In the genomic region with DNA sequence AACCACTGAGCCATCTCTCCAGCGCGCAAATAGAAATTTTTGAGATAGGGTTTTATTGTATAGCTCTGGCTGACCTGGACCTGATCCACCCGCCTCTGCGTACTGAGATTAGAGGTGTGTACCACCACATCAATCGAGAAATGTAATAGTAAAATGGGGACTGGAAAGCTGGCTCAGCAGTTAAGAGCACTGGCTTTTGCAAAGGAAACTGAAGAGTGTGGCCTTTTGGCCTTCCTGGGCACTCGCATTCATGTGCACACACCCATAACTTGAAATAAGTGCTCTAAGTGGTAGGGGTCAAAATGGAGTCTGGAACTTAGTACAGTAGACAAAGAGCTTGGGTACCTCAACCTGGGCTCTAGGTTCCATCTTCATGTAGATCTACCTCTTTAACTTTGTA, we compare ENCODE assay signal across 10 mouse cellular contexts. TPM values are rescaled to one million over a fixed set of nuclear protein-coding genes. Genes with fewer than 3 reads are reported as not detected.
DNase-seq lines count a peak whose midpoint lies in the region; ATAC-seq lines count a peak whose summit lies in the region.
"Had no signal": no experiment of that assay in that cellular context is flagged by ENCODE, and none has a peak within 500 bp of the region (broad histone marks: within the 10 kb centered on the region; RNA-seq: fewer than 3 reads in every experiment).

No protein-coding gene starts in this region.

- H3K4me3 ChIP-seq in hindbrain, embryonic 12.5 days: no peak overlapping the region
- H3K4me3 ChIP-seq in hindbrain, embryonic 11.5 days (ENCODE audit: low read depth, low read length): no peak overlapping the region
- peak overlapping the region; percentile 99 for H3K4me3 ChIP-seq in embryonic facial prominence, embryonic 10.5 days
- H3K4me3 ChIP-seq in forebrain, embryonic 14.5 days (ENCODE audit: low read depth, low read length): no peak overlapping the region
- peak overlapping the region; percentile 14; the same call in 1 of the 2 replicates for H3K4me3 ChIP-seq in liver, embryonic 11.5 days (ENCODE audit: low read depth, low read length)

- H3K9me3 ChIP-seq in hindbrain, embryonic 12.5 days (replicated peaks): no peaks in the 10 kb centered on the region
- H3K9me3 ChIP-seq in hindbrain, embryonic 11.5 days (ENCODE audit: control insufficient read depth, low read length): no peaks in the 10 kb centered on the region
- no peaks in the 10 kb centered on the region for H3K9me3 ChIP-seq in embryonic facial prominence, embryonic 10.5 days
- no peaks in the 10 kb centered on the region for H3K9me3 ChIP-seq in forebrain, embryonic 14.5 days (replicated peaks; ENCODE audit: control insufficient read depth, low read length)
- no peaks in the 10 kb centered on the region for H3K9me3 ChIP-seq in liver, embryonic 11.5 days (ENCODE audit: control insufficient read depth, low read length)

- H3K4me1 ChIP-seq in hindbrain, embryonic 12.5 days: peaks cover 29% of the 10 kb centered on the region
- H3K4me1 ChIP-seq in hindbrain, embryonic 11.5 days (replicated peaks; ENCODE audit: control insufficient read depth, insufficient read depth, low read length): peaks cover 3% of the 10 kb centered on the region; the same call in 1 of the 2 replicates
- peaks cover 27% of the 10 kb centered on the region for H3K4me1 ChIP-seq in embryonic facial prominence, embryonic 10.5 days
- H3K4me1 ChIP-seq in forebrain, embryonic 14.5 days (ENCODE audit: control insufficient read depth, insufficient read depth, low read length): peaks cover 14% of the 10 kb centered on the region
- H3K4me1 ChIP-seq in liver, embryonic 11.5 days (replicated peaks; ENCODE audit: control insufficient read depth, insufficient read depth, low read length): peaks cover 13% of the 10 kb centered on the region

- no peaks in the 10 kb centered on the region for H3K27me3 ChIP-seq in hindbrain, embryonic 12.5 days
- no peaks in the 10 kb centered on the region for H3K27me3 ChIP-seq in hindbrain, embryonic 11.5 days (ENCODE audit: control insufficient read depth, insufficient read depth, low read length)
- H3K27me3 ChIP-seq in embryonic facial prominence, embryonic 10.5 days (replicated peaks; ENCODE audit: low read depth, poor library complexity, severe bottlenecking): no peaks in the 10 kb centered on the region
- no peaks in the 10 kb centered on the region for H3K27me3 ChIP-seq in forebrain, embryonic 14.5 days (replicated peaks; ENCODE audit: control insufficient read depth, insufficient read depth, low read length)
- no peaks in the 10 kb centered on the region for H3K27me3 ChIP-seq in liver, embryonic 11.5 days (replicated peaks; ENCODE audit: control insufficient read depth, insufficient read depth, low read length)

- peak overlapping the region; percentile 13; the same call in 1 of the 2 replicates for H3K4me2 ChIP-seq in hindbrain, embryonic 12.5 days (replicated peaks)
- H3K4me2 ChIP-seq in hindbrain, embryonic 11.5 days (replicated peaks; ENCODE audit: low read depth, low read length): no peak overlapping the region
- 0 out of 2 replicates have a peak overlapping the region, but pooled peaks have one; percentile 1 for H3K4me2 ChIP-seq in forebrain, embryonic 14.5 days (ENCODE audit: low read length)
- peak overlapping the region; percentile 76 for H3K4me2 ChIP-seq in liver, embryonic 11.5 days

- H3K9ac ChIP-seq in hindbrain, embryonic 12.5 days: no peak overlapping the region
- no peak overlapping the region for H3K9ac ChIP-seq in hindbrain, embryonic 11.5 days (ENCODE audit: low read depth, low read length)
- H3K9ac ChIP-seq in forebrain, embryonic 14.5 days (ENCODE audit: low read length): no peak overlapping the region
- no peak overlapping the region for H3K9ac ChIP-seq in liver, embryonic 11.5 days (ENCODE audit: low read depth, low read length)

- DNase-seq in hindbrain, embryonic 11.5 days (ENCODE audit: low spot score): no peak
- no peak for DNase-seq in embryonic facial prominence, embryonic 10.5 days (ENCODE audit: low spot score)
- no peak for DNase-seq in forebrain, embryonic 14.5 days (ENCODE audit: low spot score)
- no peak for DNase-seq in liver, embryonic 11.5 days (ENCODE audit: low spot score)
- no peak for DNase-seq in ovary, postnatal 10 days (ENCODE audit: low spot score)
- DNase-seq in c-Kit-positive CD71-positive TER-119-positive erythroid progenitor cells, embryonic 14.5 days (ENCODE audit: low spot score): no peak
- DNase-seq: gastrocnemius, postnatal 25 days; layer of hippocampus, adult 9-11 months had no signal

- WGBS in hindbrain, embryonic 12.5 days: 95% methylated on average over 6 of the region's 6 CpGs
- 94% methylated on average over 6 of the region's 6 CpGs for WGBS in hindbrain, embryonic 11.5 days
- WGBS in embryonic facial prominence, embryonic 10.5 days: 94% methylated on average over 6 of the region's 6 CpGs
- WGBS in forebrain, embryonic 14.5 days: 93% methylated on average over 6 of the region's 6 CpGs
- 86% methylated on average over 6 of the region's 6 CpGs for WGBS in liver, embryonic 11.5 days

- peaks cover 17% of the 10 kb centered on the region for H3K36me3 ChIP-seq in hindbrain, embryonic 12.5 days
- no peaks in the 10 kb centered on the region for H3K36me3 ChIP-seq in hindbrain, embryonic 11.5 days (ENCODE audit: control insufficient read depth, insufficient read depth, low read length)
- H3K36me3 ChIP-seq in embryonic facial prominence, embryonic 10.5 days (replicated peaks): peaks cover 52% of the 10 kb centered on the region
- peaks cover 23% of the 10 kb centered on the region for H3K36me3 ChIP-seq in forebrain, embryonic 14.5 days (ENCODE audit: control insufficient read depth, insufficient read depth, low read length)
- peaks cover 21% of the 10 kb centered on the region for H3K36me3 ChIP-seq in liver, embryonic 11.5 days (ENCODE audit: control insufficient read depth, insufficient read depth, low read length)

- no peak overlapping the region for H3K27ac ChIP-seq in hindbrain, embryonic 12.5 days
- no peak overlapping the region for H3K27ac ChIP-seq in hindbrain, embryonic 11.5 days (ENCODE audit: low read depth, low read length)
- no peak overlapping the region for H3K27ac ChIP-seq in embryonic facial prominence, embryonic 10.5 days (replicated peaks)
- H3K27ac ChIP-seq in forebrain, embryonic 14.5 days (ENCODE audit: low read depth, low read length): no peak overlapping the region
- no peak overlapping the region for H3K27ac ChIP-seq in liver, embryonic 11.5 days (ENCODE audit: low read depth, low read length)

- no peak for ATAC-seq in hindbrain, embryonic 12.5 days (ENCODE audit: low FRiP score)
- ATAC-seq in hindbrain, embryonic 11.5 days (ENCODE audit: low FRiP score): no peak
- ATAC-seq in forebrain, embryonic 14.5 days: no peak
- no peak for ATAC-seq in liver, embryonic 11.5 days (replicated peaks; ENCODE audit: low FRiP score)

RNA-seq across cellular contexts. Expression of gene Catsper2, which starts 2.8 kb away (rescaled TPM):
- polyA plus RNA-seq in hindbrain, embryonic 12.5 days (2016; fragmentation: Nextera tagmentation; extraction: Ambion mirVana): 3.2 and 4.1 TPM in 2 replicates
- polyA plus RNA-seq in hindbrain, embryonic 11.5 days (2014; fragmentation: Nextera tagmentation; extraction: Ambion mirVana): 1.9 and 2.7 TPM in 2 replicates
- 3.3 and 3.7 TPM in 2 replicates for polyA plus RNA-seq in embryonic facial prominence, embryonic 10.5 days (2016; fragmentation: Nextera tagmentation; extraction: Ambion mirVana)
- 2.0 and 3.2 TPM in 2 replicates for polyA plus RNA-seq in forebrain, embryonic 14.5 days (2014; fragmentation: Nextera tagmentation; extraction: Ambion mirVana)
- 1.6 and 1.7 TPM in 2 replicates for polyA plus RNA-seq in liver, embryonic 11.5 days (2014; fragmentation: Nextera tagmentation; extraction: Ambion mirVana)

RNA-seq across cellular contexts. Expression of gene Pdia3, which starts 2.8 kb away (rescaled TPM):
- polyA plus RNA-seq in hindbrain, embryonic 12.5 days (2016; fragmentation: Nextera tagmentation; extraction: Ambion mirVana): 547 and 563 TPM in 2 replicates
- polyA plus RNA-seq in hindbrain, embryonic 11.5 days (2014; fragmentation: Nextera tagmentation; extraction: Ambion mirVana): 470 and 556 TPM in 2 replicates
- 609 and 638 TPM in 2 replicates for polyA plus RNA-seq in embryonic facial prominence, embryonic 10.5 days (2016; fragmentation: Nextera tagmentation; extraction: Ambion mirVana)
- polyA plus RNA-seq in forebrain, embryonic 14.5 days (2014; fragmentation: Nextera tagmentation; extraction: Ambion mirVana): 174 and 205 TPM in 2 replicates
- polyA plus RNA-seq in liver, embryonic 11.5 days (2014; fragmentation: Nextera tagmentation; extraction: Ambion mirVana): 491 and 541 TPM in 2 replicates

RNA-seq across cellular contexts. Expression of gene Ell3, which starts 27.7 kb away (rescaled TPM):
- polyA plus RNA-seq in hindbrain, embryonic 12.5 days (2016; fragmentation: Nextera tagmentation; extraction: Ambion mirVana): 3.3 and 5.7 TPM in 2 replicates
- polyA plus RNA-seq in hindbrain, embryonic 11.5 days (2014; fragmentation: Nextera tagmentation; extraction: Ambion mirVana): 3.1 and 3.7 TPM in 2 replicates
- polyA plus RNA-seq in embryonic facial prominence, embryonic 10.5 days (2016; fragmentation: Nextera tagmentation; extraction: Ambion mirVana): 8.0 and 12.0 TPM in 2 replicates
- polyA plus RNA-seq in forebrain, embryonic 14.5 days (2014; fragmentation: Nextera tagmentation; extraction: Ambion mirVana): 0.86 and 1.2 TPM in 2 replicates
- 2.6 and 4.3 TPM in 2 replicates for polyA plus RNA-seq in liver, embryonic 11.5 days (2014; fragmentation: Nextera tagmentation; extraction: Ambion mirVana)

RNA-seq across cellular contexts. Expression of gene Strc, which starts 29.4 kb away (rescaled TPM):
- not detected in 2 replicates for polyA plus RNA-seq in hindbrain, embryonic 12.5 days (2016; fragmentation: Nextera tagmentation; extraction: Ambion mirVana)
- polyA plus RNA-seq in hindbrain, embryonic 11.5 days (2014; fragmentation: Nextera tagmentation; extraction: Ambion mirVana): not detected in 2 replicates
- not detected in 2 replicates for polyA plus RNA-seq in embryonic facial prominence, embryonic 10.5 days (2016; fragmentation: Nextera tagmentation; extraction: Ambion mirVana)
- 0.05 TPM in 1 of 2 replicates, not detected in the other for polyA plus RNA-seq in forebrain, embryonic 14.5 days (2014; fragmentation: Nextera tagmentation; extraction: Ambion mirVana)
- not detected in 2 replicates for polyA plus RNA-seq in liver, embryonic 11.5 days (2014; fragmentation: Nextera tagmentation; extraction: Ambion mirVana)
- polyA plus RNA-seq: lung, embryonic 16.5 days had no signal

RNA-seq across cellular contexts. Expression of gene Serf2, which starts 32.6 kb away (rescaled TPM):
- 455 and 463 TPM in 2 replicates for polyA plus RNA-seq in hindbrain, embryonic 12.5 days (2016; fragmentation: Nextera tagmentation; extraction: Ambion mirVana)
- 457 and 490 TPM in 2 replicates for polyA plus RNA-seq in hindbrain, embryonic 11.5 days (2014; fragmentation: Nextera tagmentation; extraction: Ambion mirVana)
- 482 and 494 TPM in 2 replicates for polyA plus RNA-seq in embryonic facial prominence, embryonic 10.5 days (2016; fragmentation: Nextera tagmentation; extraction: Ambion mirVana)
- 388 and 442 TPM in 2 replicates for polyA plus RNA-seq in forebrain, embryonic 14.5 days (2014; fragmentation: Nextera tagmentation; extraction: Ambion mirVana)
- polyA plus RNA-seq in liver, embryonic 11.5 days (2014; fragmentation: Nextera tagmentation; extraction: Ambion mirVana): 385 and 481 TPM in 2 replicates

Comparison
In these comparisons a context has a peak if more than half of its experiments do, and no peak if none do; other contexts are left out.
1. H3K4me3 ChIP-seq: peak in embryonic facial prominence, embryonic 10.5 days (single experiment) and liver, embryonic 11.5 days (single experiment); none in hindbrain, embryonic 12.5 days (single experiment), hindbrain, embryonic 11.5 days (single experiment) and forebrain, embryonic 14.5 days (single experiment).